Mouse (Mus musculus): ENCODE measurements around the gene Bcl6. TPM values are rescaled to one million over a fixed set of nuclear protein-coding genes. Genes with fewer than 3 reads are reported as not detected.

The Bcl6 gene
- polyA plus RNA-seq, 1 experiment: 103 TPM

GRCm38 (mm10) chr16:23979446-23979845, 9.2 kb downstream of the Bcl6 start:
- 98% methylated on average over 9 of the region's 9 CpGs for WGBS
- no peak overlapping the region for H3K27ac ChIP-seq (ENCODE audit: control insufficient read depth, insufficient read depth, low read length)
- no peak for DNase-seq

GRCm38 (mm10) chr16:23978495-23978894, 10.2 kb downstream of the Bcl6 start:
- H3K27ac ChIP-seq (ENCODE audit: control insufficient read depth, insufficient read depth, low read length): no peak overlapping the region
- DNase-seq: no peak
- no peak for TF ChIP-seq POLR2A (IDR thresholded peaks at IDR 0.05; ENCODE audit: control insufficient read depth, extremely low read depth, insufficient read depth, low read length, poor library complexity)
- no peak for TF ChIP-seq CTCF (IDR thresholded peaks at IDR 0.05; ENCODE audit: borderline replicate concordance, control insufficient read depth, extremely low read depth, insufficient read depth, low read length, poor library complexity)

More at GRCm38 (mm10) chr16:23979446-23979845, 9.2 kb downstream of the Bcl6 start:
- H3K4me1 ChIP-seq (replicated peaks; ENCODE audit: control insufficient read depth, insufficient read depth, low read length): peaks cover 28% of the 10 kb centered on the region
- no peak overlapping the region for H3K4me3 ChIP-seq (ENCODE audit: control insufficient read depth, insufficient read depth, low read length)
- peaks cover 42% of the 10 kb centered on the region for H3K36me3 ChIP-seq (ENCODE audit: control insufficient read depth, insufficient read depth, low read length)
- no peaks in the 10 kb centered on the region for H3K27me3 ChIP-seq (ENCODE audit: control insufficient read depth, insufficient read depth, low read length)
- no peak for TF ChIP-seq POLR2A (IDR thresholded peaks at IDR 0.05; ENCODE audit: control insufficient read depth, extremely low read depth, insufficient read depth, low read length, poor library complexity)
- TF ChIP-seq CTCF (IDR thresholded peaks at IDR 0.05; ENCODE audit: borderline replicate concordance, control insufficient read depth, extremely low read depth, insufficient read depth, low read length, poor library complexity): no peak

GRCm38 (mm10) chr16:23977732-23978131, 10.9 kb downstream of the Bcl6 start:
- Histone ChIP-seq H3K36me3 (ENCODE audit: control insufficient read depth, insufficient read depth, low read length) (peaks cover 55% of the 10 kb centered on the region), H3K27me3 (ENCODE audit: control insufficient read depth, insufficient read depth, low read length) (no peaks in the 10 kb centered on the region), H3K4me3 (ENCODE audit: control insufficient read depth, insufficient read depth, low read length) (no peak overlapping the region), H3K27ac (ENCODE audit: control insufficient read depth, insufficient read depth, low read length) (no peak overlapping the region), H3K4me1 (replicated peaks; ENCODE audit: control insufficient read depth, insufficient read depth, low read length) (peaks cover 19% of the 10 kb centered on the region)
- no peak for TF ChIP-seq POLR2A (IDR thresholded peaks at IDR 0.05; ENCODE audit: control insufficient read depth, extremely low read depth, insufficient read depth, low read length, poor library complexity)
- no peak for TF ChIP-seq CTCF (IDR thresholded peaks at IDR 0.05; ENCODE audit: borderline replicate concordance, control insufficient read depth, extremely low read depth, insufficient read depth, low read length, poor library complexity)
- WGBS: 94% methylated on average over 3 of the region's 3 CpGs
- no peak for DNase-seq

More at GRCm38 (mm10) chr16:23978495-23978894, 10.2 kb downstream of the Bcl6 start:
- WGBS: 95% methylated on average over 4 of the region's 4 CpGs
- Histone ChIP-seq H3K4me3 (ENCODE audit: control insufficient read depth, insufficient read depth, low read length) (no peak overlapping the region), H3K27me3 (ENCODE audit: control insufficient read depth, insufficient read depth, low read length) (no peaks in the 10 kb centered on the region), H3K36me3 (ENCODE audit: control insufficient read depth, insufficient read depth, low read length) (peaks cover 52% of the 10 kb centered on the region), H3K4me1 (replicated peaks; ENCODE audit: control insufficient read depth, insufficient read depth, low read length) (peaks cover 24% of the 10 kb centered on the region)

- peaks cover 7% of the 10 kb centered on the region for H3K4me1 ChIP-seq (replicated peaks; ENCODE audit: control insufficient read depth, insufficient read depth, low read length)
- no peak overlapping the region for H3K4me3 ChIP-seq (ENCODE audit: control insufficient read depth, insufficient read depth, low read length)
- peaks cover 63% of the 10 kb centered on the region for H3K36me3 ChIP-seq (ENCODE audit: control insufficient read depth, insufficient read depth, low read length)
- no peak for DNase-seq
- H3K27ac ChIP-seq (ENCODE audit: control insufficient read depth, insufficient read depth, low read length): no peak overlapping the region
- no peaks in the 10 kb centered on the region for H3K27me3 ChIP-seq (ENCODE audit: control insufficient read depth, insufficient read depth, low read length)
- no peak for TF ChIP-seq CTCF (IDR thresholded peaks at IDR 0.05; ENCODE audit: borderline replicate concordance, control insufficient read depth, extremely low read depth, insufficient read depth, low read length, poor library complexity)
- 97% methylated on average over 2 of the region's 2 CpGs for WGBS
These were observed 12.5 kb downstream of the Bcl6 start for GRCm38 (mm10) chr16:23976196-23976595.

GRCm38 (mm10) chr16:23973635-23974367, 14.9 kb downstream of the Bcl6 start:
- DNase-seq: no peak
- TF ChIP-seq CTCF (IDR thresholded peaks at IDR 0.05; ENCODE audit: borderline replicate concordance, control insufficient read depth, extremely low read depth, insufficient read depth, low read length, poor library complexity): no peak
- no peak for TF ChIP-seq POLR2A (IDR thresholded peaks at IDR 0.05; ENCODE audit: control insufficient read depth, extremely low read depth, insufficient read depth, low read length, poor library complexity)
- H3K27me3 ChIP-seq (ENCODE audit: control insufficient read depth, insufficient read depth, low read length): no peaks in the 10 kb centered on the region
- H3K27ac ChIP-seq (ENCODE audit: control insufficient read depth, insufficient read depth, low read length): no peak overlapping the region
- no peaks in the 10 kb centered on the region for H3K4me1 ChIP-seq (replicated peaks; ENCODE audit: control insufficient read depth, insufficient read depth, low read length)
- 94% methylated on average over 9 of the region's 9 CpGs for WGBS
- no peak overlapping the region for H3K4me3 ChIP-seq (ENCODE audit: control insufficient read depth, insufficient read depth, low read length)
- H3K36me3 ChIP-seq (ENCODE audit: control insufficient read depth, insufficient read depth, low read length): peaks cover 87% of the 10 kb centered on the region

- TF ChIP-seq CTCF (IDR thresholded peaks at IDR 0.05; ENCODE audit: borderline replicate concordance, control insufficient read depth, extremely low read depth, insufficient read depth, low read length, poor library complexity): no peak
- WGBS: 97% methylated on average over 11 of the region's 11 CpGs
- H3K36me3 ChIP-seq (ENCODE audit: control insufficient read depth, insufficient read depth, low read length): peaks cover 96% of the 10 kb centered on the region
- no peak overlapping the region for H3K4me3 ChIP-seq (ENCODE audit: control insufficient read depth, insufficient read depth, low read length)
- no peaks in the 10 kb centered on the region for H3K4me1 ChIP-seq (replicated peaks; ENCODE audit: control insufficient read depth, insufficient read depth, low read length)
- no peaks in the 10 kb centered on the region for H3K27me3 ChIP-seq (ENCODE audit: control insufficient read depth, insufficient read depth, low read length)
- no peak overlapping the region for H3K27ac ChIP-seq (ENCODE audit: control insufficient read depth, insufficient read depth, low read length)
- no peak for DNase-seq
These were observed 15.8 kb downstream of the Bcl6 start for GRCm38 (mm10) chr16:23972901-23973300.
